ENCODE assay signal across 8 mouse cellular contexts in the genomic region with DNA sequence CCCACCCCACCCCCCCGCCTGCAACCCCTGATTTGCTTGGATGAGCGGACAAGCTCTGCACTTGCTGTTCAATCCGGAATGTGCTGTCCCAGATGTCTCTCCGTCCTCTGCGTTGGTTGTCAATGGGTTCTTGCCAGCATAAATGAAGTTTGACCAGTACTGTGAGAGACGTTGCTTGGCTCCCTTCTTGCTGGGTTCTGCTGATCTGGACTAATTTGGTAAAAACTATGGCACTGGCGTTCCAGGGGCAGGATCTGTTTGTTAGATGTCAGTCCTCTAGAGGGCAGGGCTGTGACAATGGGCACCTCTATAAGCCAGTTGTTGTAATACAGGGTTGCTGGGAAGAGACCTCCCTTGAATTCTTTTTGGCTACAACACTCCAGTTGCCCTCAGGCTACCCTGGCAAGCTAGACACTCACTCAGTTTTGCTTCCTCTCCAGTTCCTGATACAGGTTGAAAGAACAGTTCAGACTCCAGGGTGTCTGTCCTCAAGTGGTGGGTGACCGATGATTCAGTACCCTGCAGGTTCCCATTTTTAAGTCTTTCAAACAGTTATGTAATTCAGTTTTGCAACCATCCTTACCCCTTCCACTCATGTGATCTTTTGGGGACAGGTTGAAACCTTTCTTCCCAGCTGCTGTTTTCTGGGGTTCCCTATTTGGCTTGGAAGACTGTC. TPM values are rescaled to one million over a fixed set of nuclear protein-coding genes. Genes with fewer than 3 reads are reported as not detected.
DNase-seq lines count a peak whose midpoint lies in the region; ATAC-seq lines count a peak whose summit lies in the region.

No protein-coding gene starts in this region.

- H3K27me3 ChIP-seq in embryonic facial prominence, embryonic 14.5 days (replicated peaks; ENCODE audit: control insufficient read depth, insufficient read depth, low read length) = no peaks in the 10 kb centered on the region
- no peaks in the 10 kb centered on the region for H3K27me3 ChIP-seq in kidney, embryonic 15.5 days
- H3K27me3 ChIP-seq in midbrain, embryonic 14.5 days (ENCODE audit: control insufficient read depth, insufficient read depth, low read length) = no peaks in the 10 kb centered on the region

- peak; percentile 68 for DNase-seq in kidney, adult 11 months
- DNase-seq in kidney, postnatal 10 days = no peak
- DNase-seq in embryonic facial prominence, embryonic 14.5 days (ENCODE audit: low spot score) = no peak
- no peak for DNase-seq in midbrain, embryonic 14.5 days
- no peak for DNase-seq in thymus, postnatal 25 days
- no peak for DNase-seq in layer of hippocampus, adult 18-20 months (ENCODE audit: low spot score in 2 of 2)
- DNase-seq in ovary, postnatal 14 days (ENCODE audit: low spot score) = no peak

- 0 out of 2 replicates have a peak, but pooled peaks cover 10% of the 10 kb centered on the region for H3K36me3 ChIP-seq in embryonic facial prominence, embryonic 14.5 days (ENCODE audit: control insufficient read depth, insufficient read depth, low read length)
- peaks cover 24% of the 10 kb centered on the region for H3K36me3 ChIP-seq in kidney, embryonic 15.5 days
- no peaks in the 10 kb centered on the region for H3K36me3 ChIP-seq in midbrain, embryonic 14.5 days (ENCODE audit: control insufficient read depth, insufficient read depth, low read length)

- H3K4me1 ChIP-seq in embryonic facial prominence, embryonic 14.5 days (ENCODE audit: control insufficient read depth, insufficient read depth, low read length) = peaks cover 10% of the 10 kb centered on the region
- H3K4me1 ChIP-seq in kidney, embryonic 15.5 days = peaks cover 18% of the 10 kb centered on the region
- 0 out of 2 replicates have a peak, but pooled peaks cover 6% of the 10 kb centered on the region for H3K4me1 ChIP-seq in midbrain, embryonic 14.5 days (ENCODE audit: control insufficient read depth, insufficient read depth, low read length)

- H3K4me2 ChIP-seq in embryonic facial prominence, embryonic 14.5 days (ENCODE audit: low read depth, low read length) = peak overlapping the region; percentile 90
- peak overlapping the region; percentile 87 for H3K4me2 ChIP-seq in kidney, embryonic 15.5 days
- peak overlapping the region; percentile 80 for H3K4me2 ChIP-seq in midbrain, embryonic 14.5 days (ENCODE audit: low read length)

- no peaks in the 10 kb centered on the region for H3K9me3 ChIP-seq in embryonic facial prominence, embryonic 14.5 days (ENCODE audit: control insufficient read depth, low read length)
- no peaks in the 10 kb centered on the region for H3K9me3 ChIP-seq in kidney, embryonic 15.5 days (replicated peaks)
- H3K9me3 ChIP-seq in midbrain, embryonic 14.5 days (ENCODE audit: control insufficient read depth, low read length) = no peaks in the 10 kb centered on the region

- WGBS in embryonic facial prominence, embryonic 14.5 days = 21% methylated on average over 8 of the region's 8 CpGs
- WGBS in kidney, embryonic 15.5 days = 24% methylated on average over 8 of the region's 8 CpGs
- 27% methylated on average over 8 of the region's 8 CpGs for WGBS in midbrain, embryonic 14.5 days

- H3K9ac ChIP-seq in embryonic facial prominence, embryonic 14.5 days (ENCODE audit: low read depth, low read length) = peak overlapping the region; percentile 66
- peak overlapping the region; percentile 66 for H3K9ac ChIP-seq in kidney, embryonic 15.5 days
- peak overlapping the region; percentile 50; the same call in 1 of the 2 replicates for H3K9ac ChIP-seq in midbrain, embryonic 14.5 days (replicated peaks; ENCODE audit: low read length)

- peak overlapping the region; percentile 61 for H3K4me3 ChIP-seq in embryonic facial prominence, embryonic 14.5 days (ENCODE audit: low read depth, low read length)
- peak overlapping the region; percentile 68 for H3K4me3 ChIP-seq in kidney, embryonic 15.5 days (replicated peaks)
- peak overlapping the region; percentile 48 for H3K4me3 ChIP-seq in midbrain, embryonic 14.5 days (replicated peaks; ENCODE audit: low read depth, low read length)

- no peak for ATAC-seq in embryonic facial prominence, embryonic 14.5 days (ENCODE audit: low read depth)
- no peak for ATAC-seq in kidney, embryonic 15.5 days (replicated peaks; ENCODE audit: low FRiP score)
- no peak for ATAC-seq in midbrain, embryonic 14.5 days (ENCODE audit: low FRiP score, low TSS enrichment)

- H3K27ac ChIP-seq in embryonic facial prominence, embryonic 14.5 days (replicated peaks; ENCODE audit: low read depth, low read length) = no peak overlapping the region
- H3K27ac ChIP-seq in kidney, embryonic 15.5 days = 0 out of 2 replicates have a peak overlapping the region, but pooled peaks have one; percentile 81
- no peak overlapping the region for H3K27ac ChIP-seq in midbrain, embryonic 14.5 days (replicated peaks; ENCODE audit: low read depth, low read length)

RNA-seq across cellular contexts. Expression of a gene that starts 0.8 kb away (rescaled TPM):
- polyA plus RNA-seq in embryonic facial prominence, embryonic 14.5 days (2014; fragmentation: Nextera tagmentation; extraction: Ambion mirVana) = 28.7 and 30.3 TPM in 2 replicates
- 29.9 and 31.8 TPM in 2 replicates for polyA plus RNA-seq in kidney, embryonic 15.5 days (2015; fragmentation: Nextera tagmentation; extraction: Ambion mirVana)
- 19.7 and 20.1 TPM in 2 replicates for polyA plus RNA-seq in midbrain, embryonic 14.5 days (2014; fragmentation: Nextera tagmentation; extraction: Ambion mirVana)
- 10 to 100 TPM; 41.3 to 45.5 TPM for total RNA-seq in layer of hippocampus, adult 18-20 months (2021)

RNA-seq across cellular contexts. Expression of a gene that starts 9.7 kb away (rescaled TPM):
- 0.39 TPM in 1 of 2 replicates, not detected in the other for polyA plus RNA-seq in embryonic facial prominence, embryonic 14.5 days (2014; fragmentation: Nextera tagmentation; extraction: Ambion mirVana)
- not detected in 2 replicates for polyA plus RNA-seq in kidney, embryonic 15.5 days (2015; fragmentation: Nextera tagmentation; extraction: Ambion mirVana)
- not detected in 2 replicates for polyA plus RNA-seq in midbrain, embryonic 14.5 days (2014; fragmentation: Nextera tagmentation; extraction: Ambion mirVana)
- total RNA-seq in layer of hippocampus, adult 18-20 months (2021) = under 1 TPM; 0.27 to 0.43 TPM

RNA-seq across cellular contexts. Expression of a gene that starts 13.0 kb away (rescaled TPM):
- 233 and 267 TPM in 2 replicates for polyA plus RNA-seq in embryonic facial prominence, embryonic 14.5 days (2014; fragmentation: Nextera tagmentation; extraction: Ambion mirVana)
- 237 and 238 TPM in 2 replicates for polyA plus RNA-seq in kidney, embryonic 15.5 days (2015; fragmentation: Nextera tagmentation; extraction: Ambion mirVana)
- 282 and 319 TPM in 2 replicates for polyA plus RNA-seq in midbrain, embryonic 14.5 days (2014; fragmentation: Nextera tagmentation; extraction: Ambion mirVana)
- total RNA-seq in layer of hippocampus, adult 18-20 months (2021) = 100 to 1,000 TPM; 226 to 238 TPM

RNA-seq across cellular contexts. Expression of a gene that starts 15.5 kb away (rescaled TPM):
- 10.1 and 11.7 TPM in 2 replicates for polyA plus RNA-seq in embryonic facial prominence, embryonic 14.5 days (2014; fragmentation: Nextera tagmentation; extraction: Ambion mirVana)
- 26.0 and 28.4 TPM in 2 replicates for polyA plus RNA-seq in kidney, embryonic 15.5 days (2015; fragmentation: Nextera tagmentation; extraction: Ambion mirVana)
- not detected in 2 replicates for polyA plus RNA-seq in midbrain, embryonic 14.5 days (2014; fragmentation: Nextera tagmentation; extraction: Ambion mirVana)
- total RNA-seq in layer of hippocampus, adult 18-20 months (2021) = under 1 TPM; 0.35 to 0.38 TPM

RNA-seq across cellular contexts. Expression of a gene that starts 19.4 kb away (rescaled TPM):
- 1,571 and 1,579 TPM in 2 replicates for polyA plus RNA-seq in embryonic facial prominence, embryonic 14.5 days (2014; fragmentation: Nextera tagmentation; extraction: Ambion mirVana)
- 1,520 and 1,607 TPM in 2 replicates for polyA plus RNA-seq in kidney, embryonic 15.5 days (2015; fragmentation: Nextera tagmentation; extraction: Ambion mirVana)
- polyA plus RNA-seq in midbrain, embryonic 14.5 days (2014; fragmentation: Nextera tagmentation; extraction: Ambion mirVana) = 814 and 824 TPM in 2 replicates
- total RNA-seq in layer of hippocampus, adult 18-20 months (2021) = 100 to 1,000 TPM; 318 to 320 TPM
